Mouse (Mus musculus) midbrain, embryonic 12.5 days (tissue): ENCODE data around the gene Olfr715. TPM values are rescaled to one million over a fixed set of nuclear protein-coding genes. Genes with fewer than 3 reads are reported as not detected.
"Not testable (repeated sequence)": the region's sequence is repeated elsewhere in the genome, so short reads cannot be mapped to it uniquely, and the experiment has no call there.

Source experiments
- ATAC-seq: fragments of 200-750 bp; cut with Nextera tagmentation; 2 replicates; pipeline ENCODE4 v1.8.0; 2017; ENCODE audit warnings: low read depth, moderate TSS enrichment, moderate library complexity; ENCODE audit not compliant: low FRiP score
- H3K27ac ChIP-seq: fragments of 300-500 bp; sonication (generic); replicated peaks from 2 replicates; pipeline ENCODE4 v1.5.1; 2016; ENCODE audit warnings: mild to moderate bottlenecking
- H3K27me3 ChIP-seq: fragments of 300-500 bp; sonication (generic); 2 replicates; pipeline ENCODE4 v1.6.1; 2016; ENCODE audit warnings: mild to moderate bottlenecking
- H3K36me3 ChIP-seq: fragments of 300-500 bp; sonication (generic); 2 replicates; pipeline ENCODE4 v1.6.1; 2016
- H3K4me1 ChIP-seq: fragments of 300-500 bp; sonication (generic); 2 replicates; pipeline ENCODE4 v1.6.1; 2016
- H3K4me2 ChIP-seq: fragments of 300-500 bp; sonication (generic); replicated peaks from 2 replicates; pipeline ENCODE4 v1.6.1; 2016; ENCODE audit warnings: mild to moderate bottlenecking, moderate library complexity
- H3K4me3 ChIP-seq: fragments of 300-500 bp; sonication (generic); 2 replicates; pipeline ENCODE4 v1.5.1; 2016; ENCODE audit warnings: mild to moderate bottlenecking
- H3K9ac ChIP-seq: fragments of 300-500 bp; sonication (generic); replicated peaks from 2 replicates; pipeline ENCODE4 v1.6.1; 2016; ENCODE audit warnings: mild to moderate bottlenecking, moderate library complexity
- H3K9me3 ChIP-seq: fragments of 300-500 bp; sonication (generic); 2 replicates; pipeline ENCODE4 v1.6.1; 2016; ENCODE audit warnings: mild to moderate bottlenecking
- WGBS: fragments of 180-500 bp; shearing (Covaris S2); methylation state at CpG from one replicate; pipeline ENCODE4 v1.1.7; 2016; 5-methylcytosine and 5-hydroxymethylcytosine counted together
- polyA plus RNA-seq: library from polyadenylated mRNA; unstranded; fragments of >200 nt; fragmentation: Nextera tagmentation; extraction: Ambion mirVana; gene quantifications from 2 replicates; pipeline ENCODE4 v1.2.1, GENCODE M21; 2016

The Olfr715 gene
- polyA plus RNA-seq, result not detected in 2 replicates

GRCm38 (mm10) chr7:107130983-107131382 lies at the start of gene Olfr715:
TSS of gene Olfr715 (minus strand) at chr7:107131083.
- H3K4me1 ChIP-seq, H3K36me3 ChIP-seq, ATAC-seq, H3K4me3 ChIP-seq, H3K9me3 ChIP-seq, H3K27ac ChIP-seq, H3K27me3 ChIP-seq, H3K4me2 ChIP-seq, H3K9ac ChIP-seq: not testable (repeated sequence)
- WGBS, result 78% methylated on average over 3 of the region's 3 CpGs

- H3K36me3 ChIP-seq, result no peaks in the 10 kb centered on the region
- no peak overlapping the region for H3K4me2 ChIP-seq
- no peaks in the 10 kb centered on the region for H3K27me3 ChIP-seq
- H3K4me3 ChIP-seq, result no peak overlapping the region
- no peaks in the 10 kb centered on the region for H3K9me3 ChIP-seq
- no peaks in the 10 kb centered on the region for H3K4me1 ChIP-seq
- H3K27ac ChIP-seq, result no peak overlapping the region
- no peak for ATAC-seq
- no peak overlapping the region for H3K9ac ChIP-seq
- 53% methylated on average over 2 of the region's 2 CpGs for WGBS
These were observed 49.5 kb upstream of the Olfr715 start for GRCm38 (mm10) chr7:107180406-107180805.

GRCm38 (mm10) chr7:107166690-107167089 lies 35.8 kb upstream of the Olfr715 start, which contains the start of gene Nlrp14:
TSS of gene Nlrp14 (plus strand) at chr7:107166990.
- Histone ChIP-seq H3K4me1 (no peaks in the 10 kb centered on the region), H3K27ac (no peak within 1 kb of the TSS), H3K9ac (no peak within 1 kb of the TSS), H3K4me3 (no peak within 1 kb of the TSS), H3K9me3 (no peaks in the 10 kb centered on the region), H3K4me2 (no peak within 1 kb of the TSS), H3K36me3 (no peaks in the 10 kb centered on the region), H3K27me3 (no peaks in the 10 kb centered on the region)
- 88% methylated on average over 10 of the region's 10 CpGs for WGBS
- ATAC-seq, result no peak

GRCm38 (mm10) chr7:107138027-107138426 lies 7.1 kb upstream of the Olfr715 start, which contains the start of gene Olfr716:
TSS of gene Olfr716 (plus strand) at chr7:107138327.
- H3K36me3 ChIP-seq, H3K27me3 ChIP-seq, H3K9me3 ChIP-seq, H3K27ac ChIP-seq, H3K4me3 ChIP-seq, H3K9ac ChIP-seq, H3K4me2 ChIP-seq, H3K4me1 ChIP-seq, ATAC-seq: not testable (repeated sequence)
- WGBS, result 73% methylated on average over 2 of the region's 2 CpGs

GRCm38 (mm10) chr7:107110269-107110668 lies 20.6 kb downstream of the Olfr715 start, which contains the start of gene Olfr715b:
TSS of gene Olfr715b (minus strand) at chr7:107110369.
- not testable (repeated sequence) for H3K9me3 ChIP-seq, H3K9ac ChIP-seq
- WGBS, result 80% methylated on average over 2 of the region's 2 CpGs

GRCm38 (mm10) chr7:107092920-107093319 lies 38.0 kb downstream of the Olfr715 start, which contains the start of gene Olfr17:
TSS of gene Olfr17 (plus strand) at chr7:107093220.
- no peaks in the 10 kb centered on the region for H3K27me3 ChIP-seq
- no peak within 1 kb of the TSS for H3K4me2 ChIP-seq
- no peaks in the 10 kb centered on the region for H3K4me1 ChIP-seq
- no peaks in the 10 kb centered on the region for H3K36me3 ChIP-seq
- H3K27ac ChIP-seq, result no peak within 1 kb of the TSS
- H3K4me3 ChIP-seq, result no peak within 1 kb of the TSS
- no peak within 1 kb of the TSS for H3K9ac ChIP-seq
- 60% methylated on average over 1 of the region's 1 CpGs for WGBS
- no peaks in the 10 kb centered on the region for H3K9me3 ChIP-seq
- ATAC-seq, result no peak

More at GRCm38 (mm10) chr7:107110269-107110668, 20.6 kb downstream of the Olfr715 start, which contains the start of gene Olfr715b:
- H3K4me1 ChIP-seq, ATAC-seq, H3K4me2 ChIP-seq, H3K27me3 ChIP-seq, H3K27ac ChIP-seq, H3K36me3 ChIP-seq, H3K4me3 ChIP-seq: not testable (repeated sequence)

Other genes starting within 250 kb of the Olfr715 start
- gene Olfr706, start 242.9 kb downstream of the Olfr715 start, polyA plus RNA-seq, result not detected in 2 replicates
- not detected in 2 replicates for gene Olfr707, start 229.8 kb downstream of the Olfr715 start, polyA plus RNA-seq
- not detected in 2 replicates for gene Olfr1532-ps1, start 223.1 kb downstream of the Olfr715 start, polyA plus RNA-seq
- gene Olfr709-ps1, start 198.9 kb downstream of the Olfr715 start, polyA plus RNA-seq, result not detected in 2 replicates
- not detected in 2 replicates for gene Olfr710, start 182.8 kb downstream of the Olfr715 start, polyA plus RNA-seq
- not detected in 2 replicates for gene Olfr6, start 167.1 kb downstream of the Olfr715 start, polyA plus RNA-seq
- not detected in 2 replicates for gene Olfr711, start 155.6 kb downstream of the Olfr715 start, polyA plus RNA-seq
- gene Olfr2, start 125.0 kb downstream of the Olfr715 start, polyA plus RNA-seq, result not detected in 2 replicates
- gene Olfr713, start 99.9 kb downstream of the Olfr715 start, polyA plus RNA-seq, result not detected in 2 replicates
- not detected in 2 replicates for gene Olfr714, start 60.1 kb downstream of the Olfr715 start, polyA plus RNA-seq
- gene Olfr17, start 37.9 kb downstream of the Olfr715 start, polyA plus RNA-seq, result not detected in 2 replicates
- not detected in 2 replicates for gene Olfr715b, start 20.7 kb downstream of the Olfr715 start, polyA plus RNA-seq
- gene Olfr716, start 7.2 kb upstream of the Olfr715 start, polyA plus RNA-seq, result not detected in 2 replicates
- not detected in 2 replicates for gene Nlrp14, start 35.9 kb upstream of the Olfr715 start, polyA plus RNA-seq
- gene Rbmxl2, start 78.4 kb upstream of the Olfr715 start, polyA plus RNA-seq, result not detected in 2 replicates
- gene Syt9, start 239.6 kb upstream of the Olfr715 start, polyA plus RNA-seq, result 4.9 and 5.1 TPM in 2 replicates